In the genomic region with DNA sequence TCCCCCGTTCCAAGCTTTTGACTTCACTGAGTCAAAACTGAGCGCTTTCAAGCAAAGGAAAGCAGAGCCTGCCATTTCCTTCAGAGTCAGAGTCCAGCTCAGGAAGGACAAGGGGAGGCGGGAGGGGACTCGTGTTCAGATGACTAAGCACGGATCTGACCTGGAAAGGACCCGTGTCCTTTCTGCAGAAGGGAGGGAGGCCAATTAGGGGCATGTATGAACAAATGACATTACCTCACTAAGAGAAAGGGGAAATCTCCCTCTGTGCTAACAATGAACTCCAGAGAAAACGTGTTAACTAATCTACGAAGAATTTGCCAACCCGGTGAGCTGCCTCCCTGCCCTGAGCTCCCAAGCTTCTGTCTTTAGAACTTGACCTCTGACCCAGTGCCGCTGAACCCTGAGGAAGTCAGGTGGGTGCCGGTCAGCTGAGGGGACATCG, we compare ENCODE assay signal across 9 mouse cellular contexts. TPM values are rescaled to one million over a fixed set of nuclear protein-coding genes. Genes with fewer than 3 reads are reported as not detected.
DNase-seq lines count a peak whose midpoint lies in the region; ATAC-seq lines count a peak whose summit lies in the region.
"Had no signal": no experiment of that assay in that cellular context is flagged by ENCODE, and none has a peak within 500 bp of the region (broad histone marks: within the 10 kb centered on the region; RNA-seq: fewer than 3 reads in every experiment).

No protein-coding gene starts in this region.

- peak overlapping the region; percentile 40 for H3K4me2 ChIP-seq in heart, embryonic 14.5 days (ENCODE audit: low read length)
- H3K4me2 ChIP-seq: neural tube, embryonic 12.5 days had no signal

- peaks cover 0 to 4% of the 10 kb centered on the region in 2 experiments; a peak in 3 of 4 replicates for H3K4me1 ChIP-seq in heart, embryonic 14.5 days (ENCODE audit: control insufficient read depth in 2 of 2, insufficient read depth in 2 of 2, low read length in 2 of 2)
- H3K4me1 ChIP-seq: neural tube, embryonic 12.5 days had no signal

- H3K27me3 ChIP-seq in heart, embryonic 14.5 days (ENCODE audit: control insufficient read depth, insufficient read depth, low read length) = no peaks in the 10 kb centered on the region
- H3K27me3 ChIP-seq: neural tube, embryonic 12.5 days had no signal

- WGBS in heart, embryonic 14.5 days = 24% methylated on average over 12 of the region's 12 CpGs

- 0 out of 2 replicates have a peak, but pooled peaks cover 5% of the 10 kb centered on the region for H3K9me3 ChIP-seq in heart, embryonic 14.5 days (ENCODE audit: control insufficient read depth, low read length)
- H3K9me3 ChIP-seq: neural tube, embryonic 12.5 days had no signal

- peak overlapping the region; percentile 48 to 67 for H3K27ac ChIP-seq in heart, embryonic 14.5 days (replicated peaks in 1 of 2; ENCODE audit: control insufficient read depth in 1 of 2, insufficient read depth in 1 of 2, low read depth in 2 of 2, low read length in 2 of 2)
- H3K27ac ChIP-seq: neural tube, embryonic 12.5 days had no signal

- H3K9ac ChIP-seq in heart, embryonic 14.5 days (ENCODE audit: low read length) = peak overlapping the region; percentile 27; the same call in 1 of the 2 replicates
- H3K9ac ChIP-seq: neural tube, embryonic 12.5 days had no signal

- no peaks in the 10 kb centered on the region for H3K36me3 ChIP-seq in heart, embryonic 14.5 days (ENCODE audit: control insufficient read depth, insufficient read depth, low read length)
- H3K36me3 ChIP-seq: neural tube, embryonic 12.5 days had no signal

- DNase-seq in Muller cell, postnatal 12 days (ENCODE audit: inconsistent ontology term) = peak; percentile 85
- DNase-seq in adrenal gland, postnatal 25 days = peak; percentile 46
- DNase-seq in kidney, postnatal 36 days = peak; percentile 69 to 82
- DNase-seq in layer of hippocampus, adult 9-10 months (ENCODE audit: low spot score) = no peak
- no peak for DNase-seq in layer of hippocampus, adult 11-12 months (ENCODE audit: low spot score)

- ATAC-seq in heart, embryonic 14.5 days (ENCODE audit: insufficient number of reproducible peaks, insufficient read depth, low FRiP score, low read depth) = peak; percentile 44; the same call in 1 of the 2 replicates
- ATAC-seq in erythroid progenitor cell, adult 5-6 weeks (replicated peaks; ENCODE audit: low FRiP score, poor library complexity, severe bottlenecking) = no peak
- ATAC-seq: inflammation-experienced regulatory T-cells, adult 6 months had no signal

- H3K4me3 ChIP-seq in heart, embryonic 14.5 days (ENCODE audit: control insufficient read depth in 1 of 2, insufficient read depth in 1 of 2, low read depth in 1 of 2, low read length in 2 of 2) = no peak overlapping the region; a peak in 1 of 4 replicates
- H3K4me3 ChIP-seq: neural tube, embryonic 12.5 days had no signal

RNA-seq across cellular contexts. Expression of gene Cfap298, which starts 18.9 kb away (rescaled TPM):
- total RNA-seq in adrenal gland, postnatal 25 days (2021) = 27.7 and 31.5 TPM in 2 replicates
- 35.6 and 36.6 TPM in 2 replicates for polyA plus RNA-seq in heart, embryonic 14.5 days (2014; fragmentation: Nextera tagmentation; extraction: Ambion mirVana)
- total RNA-seq in erythroid progenitor cell, adult 5-6 weeks (2015; ENCODE audit: low replicate concordance) = 5.8 and 7.5 TPM in 2 replicates
- 3.6 and 8.5 TPM in 2 replicates for total RNA-seq in erythroid progenitor cell, adult 5-6 weeks (2017; ENCODE audit: low replicate concordance)

Comparison
In these comparisons a context has a peak if more than half of its experiments do, and no peak if none do; other contexts are left out.
1. DNase-seq: peak in Muller cell, postnatal 12 days (single experiment), adrenal gland, postnatal 25 days (single experiment) and kidney, postnatal 36 days (2 of 2); none in layer of hippocampus, adult 9-10 months (single experiment) and layer of hippocampus, adult 11-12 months (single experiment).